Mouse (Mus musculus) thymus, postnatal 0 days (tissue): ENCODE measurements around the gene Cyb5d1. TPM values are rescaled to one million over a fixed set of nuclear protein-coding genes. Genes with fewer than 3 reads are reported as not detected.
"Not testable (repeated sequence)": the region's sequence is repeated elsewhere in the genome, so short reads cannot be mapped to it uniquely, and the experiment has no call there.

Source experiments
- DNase-seq: peaks from one replicate; pipeline ENCODE4 v3.0.0-alpha.2; 2015; ENCODE audit warnings: low spot score
- polyA plus RNA-seq: library from polyadenylated mRNA; unstranded; fragments of >200 nt; fragmentation: Nextera tagmentation; extraction: Ambion mirVana; gene quantifications from 2 replicates; pipeline ENCODE4 v1.2.1, GENCODE M21; 2015

Gene Cyb5d1
- polyA plus RNA-seq, 1 experiment from 2014 or later, result 28.3 TPM

DNA sequence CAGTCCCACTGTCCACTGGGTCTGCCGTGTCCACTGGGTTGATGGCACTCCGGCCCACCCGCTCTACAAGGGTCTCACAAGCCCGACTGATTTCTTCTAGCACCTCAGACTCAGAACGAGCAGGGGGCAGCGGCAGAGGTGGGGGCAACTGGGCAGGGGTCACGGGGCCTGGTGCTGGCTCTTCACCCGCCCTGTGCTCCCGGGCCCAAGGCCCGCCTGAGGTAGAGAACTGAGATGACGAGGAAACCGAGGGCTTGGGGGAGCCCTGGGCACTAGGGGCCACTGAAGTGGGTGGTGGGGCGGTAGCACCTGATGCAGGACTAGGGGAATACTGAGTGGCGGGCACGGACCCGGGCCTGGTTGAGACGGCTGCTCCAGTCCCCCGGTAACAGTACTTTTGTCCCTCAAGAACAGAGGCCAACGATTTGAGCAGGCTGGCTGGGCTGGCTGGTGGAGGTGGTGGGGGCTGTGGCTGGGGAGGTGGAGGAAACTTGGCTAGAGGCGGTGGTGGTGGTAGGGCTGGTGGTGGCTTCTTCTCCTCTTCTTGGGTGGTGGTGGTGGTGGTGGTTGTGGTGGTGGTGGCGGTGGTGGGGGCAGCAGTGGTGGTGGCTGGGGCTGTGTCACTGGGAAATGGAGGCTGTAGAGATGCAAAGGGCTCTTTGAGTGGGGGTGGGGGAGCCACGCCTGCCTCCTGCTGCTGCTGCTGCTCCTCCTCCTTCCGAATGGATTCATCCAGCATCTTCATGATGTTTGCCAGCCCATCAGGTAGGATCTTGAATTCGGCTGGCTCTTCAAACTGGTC is 9.4 kb upstream of the Cyb5d1 start:
- DNase-seq, result no peak

- DNase-seq, result no peak
These were observed 8.5 kb upstream of the Cyb5d1 start for GRCm38 (mm10) chr11:69403691-69404594.

GRCm38 (mm10) chr11:69401987-69402386 is 6.6 kb upstream of the Cyb5d1 start:
- no peak for DNase-seq

DNA sequence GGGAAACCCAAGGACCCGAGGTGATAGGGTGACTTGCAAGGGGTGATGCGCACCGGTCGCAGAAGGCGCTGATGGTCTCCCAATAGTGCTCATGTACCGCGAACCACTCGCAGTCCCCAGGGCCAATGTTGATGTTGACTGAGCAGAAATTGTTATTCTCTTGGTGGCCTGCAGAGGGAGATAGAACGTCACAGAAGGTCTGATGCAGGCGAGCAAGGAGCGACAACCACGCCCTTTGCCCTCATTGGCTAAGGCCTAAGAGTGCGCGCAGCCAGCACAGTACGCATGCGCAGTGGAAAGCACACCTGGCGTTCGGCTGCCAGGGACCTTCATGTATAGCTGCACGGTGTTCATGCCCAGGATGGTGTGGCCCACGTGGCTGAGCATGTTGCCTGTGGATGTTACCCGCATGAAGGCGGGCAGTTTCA is 5.8 kb upstream of the Cyb5d1 start:
- peak; percentile 96 for DNase-seq

DNA sequence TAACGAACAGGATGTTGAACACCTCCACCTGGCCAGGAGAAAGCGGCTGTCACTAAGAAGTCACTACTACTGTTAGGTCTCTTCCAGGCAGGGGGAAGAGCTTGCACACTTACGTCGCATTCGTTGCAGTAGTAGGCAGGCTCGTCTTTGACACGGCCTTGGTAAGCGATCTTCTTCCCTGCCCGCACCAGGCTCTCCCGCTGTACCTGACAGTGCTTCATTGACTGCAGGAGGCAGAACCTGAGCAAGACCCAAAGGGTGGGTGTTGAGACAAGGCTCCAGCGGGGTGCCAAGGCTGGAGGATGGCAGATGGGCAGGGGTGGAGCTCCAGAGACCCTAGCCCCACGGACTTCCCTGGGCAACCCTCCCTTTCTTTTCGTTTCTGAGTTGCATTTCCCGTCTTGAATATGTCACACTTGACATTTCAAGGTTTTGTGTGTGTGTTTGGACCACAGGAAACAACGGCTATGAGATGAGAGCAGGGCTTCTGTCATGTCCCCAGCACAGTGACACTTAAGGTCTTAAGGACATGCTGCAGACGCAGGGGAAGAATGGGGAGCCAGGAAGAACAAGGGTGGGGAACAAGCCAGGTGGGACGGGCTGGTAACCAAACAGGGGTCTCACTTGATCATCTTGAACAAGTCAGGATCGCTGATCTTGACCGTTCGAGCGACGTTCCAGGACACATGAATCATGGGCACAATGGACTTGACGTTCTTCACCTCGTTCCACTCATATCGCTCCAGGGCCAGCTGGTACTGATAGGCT is 4.8 kb upstream of the Cyb5d1 start:
- DNase-seq, result no peak

- DNase-seq, result no peak
These were observed 4.0 kb upstream of the Cyb5d1 start for GRCm38 (mm10) chr11:69399201-69400082.

- DNase-seq, result no peak
These were observed 3.2 kb upstream of the Cyb5d1 start for GRCm38 (mm10) chr11:69398486-69399200.

DNA sequence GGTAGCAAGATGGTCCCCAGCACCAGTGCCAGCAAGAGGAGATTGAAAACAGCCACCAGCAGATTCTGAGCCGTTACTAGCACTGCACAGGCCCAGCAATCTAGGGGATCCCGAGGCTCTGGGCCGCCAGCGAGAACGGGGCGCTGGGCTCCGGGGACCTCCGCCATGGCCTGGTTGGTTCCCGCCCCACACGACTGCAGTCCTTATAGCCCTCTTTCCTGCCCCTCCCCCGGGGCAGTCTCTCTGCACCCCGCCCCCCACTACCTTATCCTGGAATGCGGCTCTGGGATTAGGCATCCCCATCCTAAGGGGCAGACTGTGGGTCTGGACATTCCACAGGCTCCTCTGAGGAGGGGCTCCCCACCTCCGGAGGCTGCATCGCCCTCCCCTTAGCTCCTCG is 2.6 kb upstream of the Cyb5d1 start, which contains the start of gene Tmem88:
Tmem88 (minus strand) TSS at position 176 of the 400 bp plus-strand sequence.
- no peak for DNase-seq

DNA sequence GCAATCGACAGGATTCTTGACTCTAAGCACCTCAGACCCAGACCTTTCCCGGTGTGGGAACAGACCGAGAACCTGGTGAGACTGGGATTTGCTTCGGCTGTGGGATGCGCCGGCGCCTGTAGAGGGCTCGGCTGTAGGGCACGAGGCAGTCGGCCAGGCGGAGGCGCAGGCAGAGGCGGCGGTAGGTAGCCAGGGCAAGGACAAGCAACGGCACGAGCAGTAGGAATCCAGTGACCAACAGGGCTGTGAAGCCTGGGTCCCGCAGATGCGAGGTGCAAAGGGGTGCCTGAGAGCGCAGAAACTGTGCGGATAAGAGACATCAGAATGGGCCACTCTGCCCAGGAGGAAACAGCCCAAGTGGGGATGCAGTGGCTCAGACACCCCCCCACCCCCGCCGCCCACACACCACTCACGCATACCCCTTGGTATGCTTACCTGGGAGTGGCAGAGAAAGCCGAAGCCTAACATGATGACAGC is 2.2 kb upstream of the Cyb5d1 start:
- no peak for DNase-seq

GRCm38 (mm10) chr11:69396772-69397171 is 1.3 kb upstream of the Cyb5d1 start:
- DNase-seq, result no peak

- DNase-seq, result peak; percentile 99
These were observed 373 bp upstream of the Cyb5d1 start for GRCm38 (mm10) chr11:69395634-69396373.

DNA sequence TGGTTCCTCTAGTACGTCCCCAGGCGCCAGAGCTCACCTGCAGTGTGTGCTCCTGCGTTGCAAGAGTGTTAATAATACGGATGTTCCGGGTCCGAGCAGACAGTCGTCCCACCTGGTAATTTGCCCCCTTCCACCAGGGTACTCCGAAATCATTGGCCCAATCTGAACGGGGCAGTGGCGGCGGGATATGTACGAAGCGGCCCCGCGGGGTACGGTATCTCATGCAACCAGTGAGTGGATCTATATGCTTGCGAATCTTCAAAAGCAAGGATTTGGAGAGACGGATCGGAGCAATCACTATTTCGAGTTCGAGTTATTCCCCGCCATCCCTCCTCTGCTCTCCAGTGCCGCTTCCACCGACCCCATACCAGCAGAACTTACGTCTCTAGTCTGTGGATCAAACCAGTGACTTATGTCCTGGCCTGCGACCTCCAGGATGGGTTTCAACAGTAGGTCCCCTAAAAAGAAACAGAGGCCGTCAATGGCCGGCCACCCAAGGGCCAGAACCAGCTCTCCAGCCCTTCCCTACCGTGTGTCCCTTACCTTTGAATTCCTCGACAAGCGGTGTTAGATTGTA is 752 bp downstream of the Cyb5d1 start:
- DNase-seq, result not testable (repeated sequence)

- peak; percentile 77 for DNase-seq
These were observed 4.9 kb downstream of the Cyb5d1 start for GRCm38 (mm10) chr11:69390400-69391034.

GRCm38 (mm10) chr11:69389531-69390399 is 5.7 kb downstream of the Cyb5d1 start:
- no peak for DNase-seq

DNA sequence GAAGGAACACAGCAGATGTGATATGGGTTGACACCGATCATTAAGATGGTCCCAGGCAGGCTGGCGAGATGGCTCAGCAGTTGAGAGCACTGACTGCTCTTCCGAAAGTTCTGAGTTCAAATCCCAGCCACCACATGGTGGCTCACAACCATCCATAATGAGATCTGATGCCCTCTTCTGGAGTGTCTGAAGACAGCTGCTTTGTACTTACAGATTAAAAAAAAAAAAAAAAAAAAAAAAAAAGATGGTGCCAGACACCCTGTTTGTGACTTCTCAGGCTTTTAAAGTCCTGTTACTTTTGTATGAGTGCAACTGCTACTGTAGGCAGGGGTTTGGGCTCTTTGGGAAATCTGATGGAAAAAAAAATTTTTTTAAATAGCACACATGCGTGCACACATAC is 6.8 kb downstream of the Cyb5d1 start:
- no peak for DNase-seq

GRCm38 (mm10) chr11:69386758-69387157 is 8.7 kb downstream of the Cyb5d1 start:
- DNase-seq, result no peak

- no peak for DNase-seq
These were observed 10.5 kb downstream of the Cyb5d1 start for GRCm38 (mm10) chr11:69384979-69385378.
